Mouse (Mus musculus) inflammation-experienced regulatory T-cells, adult 6 months (primary cell): ENCODE data around the gene Asic4. TPM values are rescaled to one million over a fixed set of nuclear protein-coding genes. Genes with fewer than 3 reads are reported as not detected.
A peak's percentile ranks its signal among the peaks of the same experiment; 100 is the strongest.

Experiments
- ATAC-seq: one replicate; pipeline ENCODE4 v1.8.0; 2017
- polyA plus RNA-seq, 3 experiments: library from polyadenylated mRNA; unstranded; fragments of 100-300 nt; shearing (Covaris generic); gene quantifications; one replicate each; pipeline ENCODE4 v1.2.1; 2017

The Asic4 gene
- polyA plus RNA-seq, 3 experiments from 2014 or later, result not detected

DNA sequence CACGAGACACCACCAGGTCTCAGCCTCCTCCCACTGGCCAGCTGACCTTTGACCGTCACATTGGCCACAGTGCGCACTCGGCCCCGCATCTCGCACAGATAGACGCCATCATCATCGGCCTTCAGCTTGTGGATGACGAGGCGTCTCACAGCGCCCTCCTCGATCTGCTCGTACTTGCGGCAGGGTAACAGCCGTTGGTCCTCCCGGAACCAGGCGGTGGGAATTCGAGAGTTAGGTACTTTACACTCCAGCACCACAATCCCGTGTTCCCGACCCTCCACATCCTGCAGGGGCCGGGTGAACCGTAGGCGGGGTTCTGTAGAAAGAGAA lies 53.4 kb downstream of the Asic4 start:
- ATAC-seq, result no peak

DNA sequence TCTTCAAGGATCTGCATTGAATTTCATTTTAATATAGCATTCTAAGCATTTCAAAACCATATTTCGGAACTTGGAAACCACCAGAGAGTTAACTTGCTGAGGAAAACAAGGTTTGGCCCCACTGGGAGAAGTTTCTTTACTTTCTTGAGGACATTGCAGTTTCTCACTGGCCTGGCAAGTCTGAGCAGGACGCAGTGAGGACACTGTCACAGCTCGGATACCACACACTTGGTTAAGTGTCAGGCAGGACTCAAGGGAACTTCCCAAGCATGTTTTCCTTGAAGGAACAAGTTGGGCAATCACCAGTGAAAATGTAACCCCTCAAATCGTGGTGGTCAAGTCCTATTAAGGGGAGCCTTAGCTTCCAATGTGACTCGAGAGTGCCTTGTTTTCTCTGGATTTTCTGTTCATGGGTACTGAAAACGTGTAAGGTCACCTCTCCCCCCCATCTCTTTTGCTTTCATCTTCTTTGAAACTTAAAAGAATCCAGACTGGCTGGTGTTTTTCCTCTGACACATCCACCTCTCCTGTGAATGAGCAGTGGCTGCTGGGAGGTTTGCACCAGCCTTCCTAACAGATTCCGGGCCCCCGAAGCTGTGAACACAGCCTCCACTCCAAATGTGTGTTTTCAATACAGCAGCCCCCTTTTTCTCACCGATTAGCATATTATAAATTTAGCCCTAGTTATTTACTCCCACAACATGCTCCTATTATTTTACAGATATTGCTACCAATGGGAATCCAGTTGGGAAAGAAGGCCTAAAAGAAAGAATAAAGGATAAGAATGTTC lies 54.2 kb downstream of the Asic4 start:
- no peak for ATAC-seq

DNA sequence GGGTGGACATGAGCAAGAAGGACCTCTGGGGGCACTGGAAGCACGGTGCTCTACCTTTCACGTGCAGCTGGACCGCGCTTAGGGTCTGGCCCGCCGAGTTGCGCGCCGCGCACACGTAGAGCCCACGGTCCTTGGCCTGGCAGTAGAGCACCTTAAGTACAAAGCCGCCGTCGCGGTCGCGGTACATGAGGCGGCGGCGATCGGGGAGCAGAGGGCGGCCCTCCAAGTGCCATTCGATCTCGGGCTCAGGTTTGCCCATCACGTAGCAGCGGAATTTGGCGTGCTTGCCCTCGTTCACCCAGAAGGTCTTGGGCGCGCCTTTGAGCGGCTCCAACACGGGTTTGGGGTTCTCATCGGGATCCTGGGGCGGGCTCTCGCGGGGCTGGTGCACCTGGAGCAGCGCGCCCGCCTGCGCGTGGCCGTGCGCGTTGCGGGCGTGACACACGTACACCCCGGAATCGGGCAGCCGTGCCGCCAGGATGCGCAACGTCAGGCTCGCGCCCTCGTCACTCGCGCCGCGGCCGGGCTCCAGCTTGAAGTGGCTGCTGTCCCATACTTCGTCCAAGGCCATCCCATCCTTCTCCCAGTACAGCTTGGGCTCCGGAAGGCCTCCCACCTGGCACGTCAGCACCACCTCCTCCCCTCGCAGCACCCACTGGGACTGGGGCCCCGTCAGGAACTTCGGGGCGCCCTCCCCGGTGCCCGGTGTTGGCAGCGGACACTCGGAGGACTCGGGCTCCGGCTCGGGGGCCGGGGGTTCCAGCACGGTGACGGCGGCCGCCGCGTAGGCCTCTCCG lies 55.1 kb downstream of the Asic4 start:
- no peak for ATAC-seq

DNA sequence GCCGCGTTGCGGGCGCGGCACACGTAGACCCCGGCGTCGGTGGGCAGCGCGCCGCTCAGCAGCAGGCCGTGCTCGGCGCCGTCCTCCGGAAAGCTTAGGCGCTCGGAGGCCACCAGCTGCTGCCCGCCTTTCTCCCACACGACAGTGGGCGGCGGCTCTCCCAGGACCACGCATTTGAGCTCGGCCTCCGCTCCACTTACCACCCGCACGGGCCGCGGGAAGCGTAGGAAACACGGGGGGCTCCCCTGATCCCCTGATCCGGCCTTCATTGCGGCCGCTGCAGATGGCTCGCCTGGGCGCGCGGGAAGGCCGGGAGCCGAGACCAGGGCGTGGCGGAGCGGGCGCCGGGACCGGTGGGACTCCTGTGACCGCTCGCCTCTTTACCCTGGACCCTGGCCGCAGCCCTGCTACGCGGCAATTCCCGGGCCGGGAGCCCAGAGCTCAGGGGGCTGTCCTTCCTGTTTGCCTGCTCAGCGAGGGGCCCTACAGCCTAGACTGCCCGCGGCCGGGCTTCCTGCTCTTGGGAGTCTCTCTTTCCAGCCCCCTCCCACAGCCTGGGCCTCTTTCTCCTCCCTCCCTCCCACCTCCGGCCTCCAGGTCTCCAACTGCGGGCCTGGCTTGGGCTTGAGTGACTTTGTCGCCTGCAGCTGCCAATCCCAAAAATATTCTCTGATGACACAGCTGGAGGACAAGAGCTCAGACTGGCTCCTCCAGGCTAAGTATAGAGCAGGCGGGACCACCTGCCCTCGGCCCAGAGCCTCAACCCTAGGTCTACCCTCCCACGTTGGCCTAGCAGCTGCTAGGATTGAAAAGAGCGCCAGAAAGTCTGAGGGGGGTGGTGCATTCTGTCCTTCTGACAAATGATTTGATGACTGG lies 56.0 kb downstream of the Asic4 start, which contains the start of gene Obsl1:
Obsl1 (minus strand) TSS at position 497 of the 876 bp plus-strand sequence.
- ATAC-seq, result no peak

DNA sequence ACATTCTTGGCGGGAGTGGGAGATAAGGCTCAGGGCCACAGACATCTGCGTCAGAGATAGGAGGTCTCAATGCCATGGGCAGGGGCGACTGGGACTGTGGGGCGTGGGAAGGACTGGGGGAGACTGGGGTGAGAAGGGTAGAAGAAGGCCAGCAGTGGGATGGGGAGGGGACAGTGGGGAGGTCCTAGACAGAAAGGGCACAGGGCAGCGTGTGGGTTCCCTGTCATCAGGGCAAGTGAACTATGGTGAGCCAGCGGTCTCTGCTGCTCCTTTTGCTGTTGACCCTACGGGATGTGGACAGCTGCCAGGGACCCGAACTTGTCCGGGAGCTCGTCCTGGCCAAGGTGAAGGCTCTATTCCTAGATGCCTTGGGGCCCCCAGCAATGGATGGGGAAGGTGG lies 56.8 kb downstream of the Asic4 start, which contains the start of gene Inha:
Inha (plus strand) TSS at position 72 of the 400 bp plus-strand sequence.
- ATAC-seq, result no peak

DNA sequence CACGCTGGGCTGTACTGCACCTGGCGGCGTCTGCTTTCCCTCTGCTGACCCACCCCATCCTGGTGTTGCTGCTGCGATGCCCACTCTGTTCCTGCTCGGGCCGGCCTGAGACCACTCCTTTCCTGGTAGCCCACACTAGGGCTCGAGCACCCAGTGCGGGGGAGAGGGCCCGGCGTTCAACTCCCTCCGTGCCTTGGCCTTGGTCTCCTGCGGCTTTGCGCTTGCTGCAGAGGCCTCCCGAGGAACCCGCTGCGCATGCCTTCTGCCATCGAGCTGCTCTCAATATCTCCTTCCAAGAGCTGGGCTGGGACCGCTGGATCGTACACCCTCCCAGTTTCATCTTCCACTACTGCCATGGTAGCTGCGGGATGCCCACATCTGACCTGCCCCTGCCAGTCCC lies 59.4 kb downstream of the Asic4 start:
- no peak for ATAC-seq

DNA sequence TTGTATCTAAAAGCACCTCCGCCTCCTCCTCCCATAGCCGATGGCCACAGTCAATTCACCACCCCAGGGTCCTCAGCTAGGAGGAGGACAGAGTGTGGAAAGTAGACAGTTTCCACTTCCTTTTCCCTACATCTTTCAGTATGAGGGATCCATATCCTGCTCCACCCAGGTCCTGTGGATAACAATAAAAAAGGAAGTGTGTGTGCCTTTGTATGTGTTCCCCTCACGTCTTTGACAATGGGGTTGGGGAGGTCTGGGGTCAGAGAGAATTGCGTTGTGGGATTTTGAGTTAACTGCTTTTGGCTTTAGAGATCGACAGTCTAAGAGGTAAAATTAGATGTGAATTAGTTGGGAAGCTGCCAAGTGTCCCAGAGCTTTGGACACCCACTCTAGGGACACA lies 59.9 kb downstream of the Asic4 start:
- ATAC-seq, result no peak

DNA sequence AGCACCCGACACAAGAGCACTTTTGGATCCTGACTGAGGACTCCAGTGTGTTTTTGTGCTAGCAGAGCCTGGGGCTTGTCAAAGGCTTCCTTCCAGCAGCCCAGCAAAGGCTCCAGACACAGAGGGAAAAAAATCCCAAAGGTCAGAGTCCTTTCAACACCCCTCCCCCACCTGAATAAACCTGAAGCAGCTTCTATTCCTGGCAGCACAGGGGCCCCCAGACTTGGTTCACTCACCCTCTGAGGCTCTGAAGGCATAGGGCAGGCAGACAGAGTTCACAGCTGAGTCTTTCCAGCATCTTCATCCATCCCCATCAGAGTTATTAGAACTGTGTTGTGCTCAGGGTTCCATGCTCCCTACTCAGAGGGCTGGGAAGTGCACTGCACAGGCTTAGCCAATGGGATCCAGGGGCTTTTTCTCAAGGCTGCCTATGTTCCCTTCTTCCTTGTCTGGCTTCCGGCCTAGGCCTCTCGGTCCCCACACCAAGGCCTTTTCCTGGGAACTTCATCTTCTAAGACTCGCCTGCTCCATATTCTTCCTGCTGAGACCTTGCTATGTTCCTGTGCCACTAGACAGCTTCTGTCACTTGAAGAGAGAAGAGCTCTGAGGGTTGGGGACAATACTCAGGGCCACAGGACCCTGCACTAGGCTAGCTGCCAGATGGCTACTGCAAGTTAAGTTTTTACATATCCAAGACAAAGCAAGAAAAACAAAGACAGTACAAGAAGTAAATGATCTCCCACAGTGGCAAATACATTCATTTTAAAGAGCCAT lies 61.4 kb downstream of the Asic4 start:
- no peak for ATAC-seq

DNA sequence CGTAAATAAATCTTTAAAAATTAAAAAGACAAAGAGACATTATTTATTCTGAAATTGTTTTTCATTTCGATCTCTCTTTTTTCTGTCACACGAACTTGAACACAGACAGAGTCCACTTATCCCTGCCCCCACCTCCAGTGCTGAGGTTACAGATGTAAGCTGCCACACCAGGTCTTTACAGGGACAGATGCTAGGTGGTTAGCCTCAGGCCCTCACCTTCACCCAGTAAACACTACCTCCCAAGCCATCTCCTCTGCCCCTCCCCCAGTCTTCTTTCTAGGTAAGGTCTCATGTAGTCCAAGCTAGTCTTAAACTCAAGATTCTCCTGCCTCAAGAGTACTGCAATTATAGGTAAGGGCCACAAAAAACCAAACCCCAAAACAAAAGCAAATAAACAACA lies 62.3 kb downstream of the Asic4 start:
- no peak for ATAC-seq

DNA sequence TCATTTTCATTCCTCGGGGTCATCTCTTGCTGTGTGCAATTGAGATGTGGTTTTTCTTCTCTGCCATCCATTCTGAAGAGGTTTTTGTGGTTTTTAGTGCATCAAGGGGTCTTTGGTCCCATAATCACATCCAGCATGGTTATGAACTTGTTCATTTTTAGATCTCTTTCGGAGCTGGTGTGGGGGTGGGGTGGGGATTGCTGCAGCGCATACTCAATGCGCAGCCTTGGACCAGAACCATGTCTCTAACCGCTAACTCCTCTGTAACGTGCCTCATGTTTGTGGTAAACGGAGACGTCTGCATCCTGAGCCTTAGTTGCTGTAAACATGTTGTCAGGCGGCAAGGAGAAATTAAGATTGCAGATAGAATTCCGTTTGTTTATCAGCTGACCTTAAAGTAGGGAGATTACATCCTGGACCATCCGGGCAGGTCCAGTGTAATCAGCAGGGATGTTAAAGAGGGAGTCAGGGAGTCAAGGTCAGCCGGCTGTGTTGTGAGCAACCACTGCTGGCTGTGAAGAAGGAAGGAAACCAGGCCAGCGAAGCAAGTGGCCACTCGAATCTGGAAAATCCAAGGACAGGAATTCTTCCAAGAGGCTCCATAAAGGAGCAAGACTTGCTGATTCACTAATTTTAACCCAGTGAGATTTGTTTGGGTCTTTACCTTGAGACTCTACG lies 66.6 kb downstream of the Asic4 start:
- no peak for ATAC-seq

DNA sequence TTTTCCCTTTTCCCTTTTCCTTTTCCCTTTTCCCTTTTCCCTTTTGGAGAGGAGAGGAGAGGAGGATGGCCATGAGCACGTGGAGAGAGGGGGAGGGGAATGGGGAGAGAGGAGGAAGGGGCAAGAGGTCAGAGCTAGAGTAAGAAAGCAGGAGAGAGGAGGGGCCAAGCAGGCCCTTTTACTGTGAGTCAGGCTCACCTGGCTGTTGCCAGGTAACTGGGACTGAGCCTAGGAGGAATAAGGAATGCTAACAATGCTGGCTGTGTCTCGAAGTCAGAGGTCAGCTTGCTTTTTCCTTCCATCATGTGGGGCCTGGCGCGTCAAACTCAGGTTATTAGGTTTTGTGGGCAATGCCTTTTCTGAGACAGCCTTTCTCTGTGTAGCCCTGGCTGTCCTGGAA lies 67.7 kb downstream of the Asic4 start:
- ATAC-seq, result no peak

DNA sequence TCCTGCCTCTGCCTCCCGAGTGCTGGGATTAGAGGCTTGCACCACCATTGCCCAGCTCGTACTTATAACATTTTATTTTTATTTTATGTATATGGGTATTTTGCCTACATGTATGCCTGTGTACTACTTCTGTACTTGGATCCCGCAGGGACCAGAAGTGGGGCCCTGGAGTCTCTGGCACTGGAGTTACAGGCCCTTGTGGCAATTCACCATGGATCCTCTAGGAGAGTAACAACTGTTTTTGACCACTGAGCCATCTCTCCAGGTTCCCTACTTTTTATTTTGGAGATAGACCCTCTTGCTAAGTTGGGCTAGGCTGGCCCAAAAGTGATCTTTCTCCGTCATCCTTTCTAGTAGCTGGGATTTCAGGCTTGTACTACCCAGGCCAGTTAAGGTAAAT lies 68.2 kb downstream of the Asic4 start:
- no peak for ATAC-seq

DNA sequence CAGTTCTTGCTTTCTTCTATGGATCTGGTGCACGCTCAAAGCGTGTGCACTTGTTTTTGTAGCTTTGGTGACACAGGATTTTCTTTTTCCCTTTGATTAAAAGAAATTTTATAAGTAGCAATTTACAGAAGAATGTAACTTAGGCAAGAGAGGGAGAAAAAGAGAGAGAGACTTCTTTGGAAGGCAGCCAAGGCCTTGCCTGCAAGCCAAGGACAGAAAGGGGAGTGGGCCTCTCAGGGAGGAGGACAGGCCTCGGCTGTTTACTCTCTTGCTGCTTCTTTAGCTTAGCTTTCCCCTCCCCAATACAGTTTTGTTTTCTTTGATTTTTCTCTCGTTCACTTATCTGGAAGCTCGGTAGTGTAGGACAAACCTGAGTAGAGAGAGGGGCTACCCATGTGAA lies 69.3 kb downstream of the Asic4 start:
- ATAC-seq, result no peak

DNA sequence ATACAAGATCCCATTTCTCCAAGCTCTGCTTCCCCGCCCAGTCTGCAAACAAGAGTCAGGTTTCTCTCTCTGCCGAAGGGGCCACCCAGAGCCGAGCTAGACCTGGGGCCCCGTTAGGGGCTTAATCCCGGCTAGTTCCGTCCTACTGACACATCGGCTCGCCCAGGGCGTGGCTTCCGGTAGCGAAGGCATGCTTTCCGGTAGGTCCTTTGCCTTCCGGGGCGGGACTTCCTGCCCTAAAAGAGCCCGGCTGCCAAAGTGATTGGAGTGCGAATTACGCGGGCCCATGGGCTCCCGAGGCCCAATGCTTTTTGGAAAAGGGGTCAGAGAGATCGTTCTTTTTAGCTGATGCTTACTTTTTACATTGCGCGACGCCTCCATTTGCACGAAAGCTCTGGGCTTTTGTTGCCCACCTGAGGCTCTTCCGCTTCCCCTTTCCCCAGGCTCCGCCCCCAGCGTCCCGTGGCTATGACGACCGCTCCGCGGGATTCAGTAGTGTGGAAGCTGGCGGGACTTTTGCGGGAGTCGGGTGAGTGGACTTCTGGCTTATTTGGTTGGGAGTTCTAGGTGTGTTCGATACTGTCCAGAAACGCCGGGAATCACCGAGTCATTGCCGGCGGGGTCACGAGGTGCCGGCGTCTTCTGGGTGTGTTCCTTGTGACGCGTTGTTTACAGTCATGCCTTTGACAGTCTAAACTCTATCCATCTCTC lies 71.2 kb downstream of the Asic4 start, which contains the start of gene Stk11ip:
Stk11ip (plus strand) TSS at position 209 of the 711 bp plus-strand sequence.
- ATAC-seq, result peak; percentile 93

Other genes starting within 250 kb of the Asic4 start
- gene Glb1l, start 239.6 kb upstream of the Asic4 start, polyA plus RNA-seq, result 10 to 100 TPM in 2 of 3 experiments, 1 to 10 TPM in 1; 8.4 to 14.1 (median 13.5) TPM
- 10 to 100 TPM; 46.3 to 62.7 (median 51.6) TPM for gene Stk16, start 239.6 kb upstream of the Asic4 start, polyA plus RNA-seq
- 100 to 1,000 TPM; 116 to 151 (median 123) TPM for gene Tuba4a, start 230.6 kb upstream of the Asic4 start, polyA plus RNA-seq
- not detected for gene A630095N17Rik, start 218.3 kb upstream of the Asic4 start, polyA plus RNA-seq
- 1 to 10 TPM; 3.0 to 7.0 (median 5.8) TPM for gene Dnajb2, start 214.0 kb upstream of the Asic4 start, polyA plus RNA-seq
- gene Ptprn, start 185.9 kb upstream of the Asic4 start, polyA plus RNA-seq, result under 1 TPM in 1 of 3 experiments, not detected in 2; 0.36 TPM
- not detected for gene Resp18, start 172.0 kb upstream of the Asic4 start, polyA plus RNA-seq
- 10 to 100 TPM; 52.9 to 68.4 (median 62.8) TPM for gene Dnpep, start 132.4 kb upstream of the Asic4 start, polyA plus RNA-seq
- gene Des, start 90.1 kb upstream of the Asic4 start, polyA plus RNA-seq, result under 1 TPM in 1 of 3 experiments, not detected in 2; 0.64 TPM
- gene Speg, start 75.1 kb upstream of the Asic4 start, polyA plus RNA-seq, result under 1 TPM in 1 of 3 experiments, not detected in 2; 0.34 TPM
- gene Gmppa, start 14.5 kb upstream of the Asic4 start, polyA plus RNA-seq, result 10 to 100 TPM; 44.2 to 67.2 (median 62.7) TPM
- 1 to 10 TPM; 5.5 to 6.9 (median 5.6) TPM for gene Chpf, start 28.9 kb downstream of the Asic4 start, polyA plus RNA-seq
- under 1 TPM in 1 of 3 experiments, not detected in 2; 0.24 TPM for gene Tmem198, start 29.1 kb downstream of the Asic4 start, polyA plus RNA-seq
- not detected for gene Obsl1, start 56.0 kb downstream of the Asic4 start, polyA plus RNA-seq
- not detected for gene Inha, start 56.6 kb downstream of the Asic4 start, polyA plus RNA-seq
- gene Stk11ip, start 71.1 kb downstream of the Asic4 start, polyA plus RNA-seq, result 10 to 100 TPM in 2 of 3 experiments, 1 to 10 TPM in 1; 6.5 to 11.9 (median 10.5) TPM
- gene Slc4a3, start 95.8 kb downstream of the Asic4 start, polyA plus RNA-seq, result under 1 TPM in 1 of 3 experiments, not detected in 2; 0.05 TPM